Mouse (Mus musculus) hindbrain, embryonic 13.5 days (tissue): ENCODE data around the gene Pln. TPM values are rescaled to one million over a fixed set of nuclear protein-coding genes. Genes with fewer than 3 reads are reported as not detected.

ENCODE experiments used
- polyA plus RNA-seq: library from polyadenylated mRNA; unstranded; fragments of >200 nt; fragmentation: Nextera tagmentation; extraction: Ambion mirVana; gene quantifications from 2 replicates; pipeline ENCODE4 v1.2.1, GENCODE M21; 2015

The Pln gene
- polyA plus RNA-seq, 1 experiment from 2014 or later, result 1.5 TPM

Other genes starting within 250 kb of the Pln start
- 5.7 TPM in 2 replicates for gene Cep85l, start 42.3 kb downstream of the Pln start, polyA plus RNA-seq